Mouse (Mus musculus) large intestine, adult 2 months (tissue): Measurements from ENCODE around the gene Cend1. TPM values are rescaled to one million over a fixed set of nuclear protein-coding genes. Genes with fewer than 3 reads are reported as not detected.

Source experiments
- DNase-seq: peaks from one replicate; pipeline ENCODE4 v3.0.0-alpha.2; 2012; ENCODE audit warnings: low read depth, low spot score
- WGBS: fragments of 180-500 bp; shearing (Covaris S2); methylation state at CpG from one replicate; pipeline ENCODE4 v1.1.7; 2018; 5-methylcytosine and 5-hydroxymethylcytosine counted together
- polyA plus RNA-seq: library from polyadenylated mRNA; depleted of rRNA; stranded (reverse); fragments of >200 nt; gene quantifications from 2 replicates; pipeline ENCODE4 v1.2.3, GENCODE M21; 2012

Gene Cend1
- polyA plus RNA-seq, 1 experiment: 2.9 TPM

- DNase-seq: no peak
- WGBS: 82% methylated on average over 7 of the region's 7 CpGs
Observed at GRCm38 (mm10) chr7:141466045-141466394, 36.7 kb upstream of the Cend1 start.

GRCm38 (mm10) chr7:141465388-141466044 lies 36.2 kb upstream of the Cend1 start:
- 58% methylated on average over 10 of the region's 10 CpGs for WGBS
- no peak for DNase-seq

- DNase-seq: no peak
- 50% methylated on average over 38 of the region's 38 CpGs for WGBS
Observed at GRCm38 (mm10) chr7:141464603-141465201, 35.4 kb upstream of the Cend1 start.

GRCm38 (mm10) chr7:141463824-141464602 lies 34.7 kb upstream of the Cend1 start:
- WGBS: 56% methylated on average over 12 of the region's 12 CpGs
- no peak for DNase-seq

- DNase-seq: no peak
- 9% methylated on average over 5 of the region's 5 CpGs for WGBS
Observed at GRCm38 (mm10) chr7:141462333-141462821, 33.1 kb upstream of the Cend1 start.

GRCm38 (mm10) chr7:141461521-141462332 lies 32.4 kb upstream of the Cend1 start:
- DNase-seq: no peak

GRCm38 (mm10) chr7:141460391-141461113 lies 31.3 kb upstream of the Cend1 start, which contains the start of gene Cracr2b:
Cracr2b (plus strand) TSS chr7:141461094.
- no peak for DNase-seq
- 24% methylated on average over 15 of the region's 15 CpGs for WGBS

More at GRCm38 (mm10) chr7:141461521-141462332, 32.4 kb upstream of the Cend1 start:
- under 1% methylated on average over 59 of the region's 59 CpGs for WGBS

- 28% methylated on average over 5 of the region's 5 CpGs for WGBS
- DNase-seq: no peak
Observed at GRCm38 (mm10) chr7:141460001-141460390, 30.7 kb upstream of the Cend1 start.

GRCm38 (mm10) chr7:141459301-141459711 lies 30.0 kb upstream of the Cend1 start:
- 91% methylated on average over 17 of the region's 17 CpGs for WGBS

GRCm38 (mm10) chr7:141458661-141459060 lies 29.4 kb upstream of the Cend1 start:
- WGBS: 91% methylated on average over 11 of the region's 11 CpGs
- no peak for DNase-seq

More at GRCm38 (mm10) chr7:141459301-141459711, 30.0 kb upstream of the Cend1 start:
- no peak for DNase-seq

- DNase-seq: no peak
- WGBS: 52% methylated on average over 15 of the region's 15 CpGs
Observed at GRCm38 (mm10) chr7:141457986-141458660, 28.8 kb upstream of the Cend1 start.

- DNase-seq: no peak
Observed at GRCm38 (mm10) chr7:141457236-141457635, 27.9 kb upstream of the Cend1 start.

GRCm38 (mm10) chr7:141456739-141457138 lies 27.4 kb upstream of the Cend1 start:
- no peak for DNase-seq

More at GRCm38 (mm10) chr7:141457236-141457635, 27.9 kb upstream of the Cend1 start:
- WGBS: 85% methylated on average over 14 of the region's 14 CpGs

GRCm38 (mm10) chr7:141455610-141456314 lies 26.5 kb upstream of the Cend1 start:
- no peak for DNase-seq
- under 1% methylated on average over 23 of the region's 23 CpGs for WGBS

More at GRCm38 (mm10) chr7:141456739-141457138, 27.4 kb upstream of the Cend1 start:
- 47% methylated on average over 6 of the region's 6 CpGs for WGBS

GRCm38 (mm10) chr7:141454967-141455551 lies 25.8 kb upstream of the Cend1 start, which contains the start of gene Pnpla2:
Pnpla2 (plus strand) TSS chr7:141455198.
- WGBS: under 1% methylated on average over 43 of the region's 45 CpGs

GRCm38 (mm10) chr7:141453636-141454035 lies 24.3 kb upstream of the Cend1 start:
- WGBS: 37% methylated on average over 2 of the region's 2 CpGs
- no peak for DNase-seq

More at GRCm38 (mm10) chr7:141454967-141455551, 25.8 kb upstream of the Cend1 start, which contains the start of gene Pnpla2:
- DNase-seq: no peak

- no peak for DNase-seq
Observed at GRCm38 (mm10) chr7:141451928-141452327, 22.6 kb upstream of the Cend1 start.
